Mouse (Mus musculus) urinary bladder, postnatal 25 days (tissue): ENCODE measurements around the gene Pex10.

Experiments
- DNase-seq: peaks from one replicate; pipeline ENCODE4 v3.0.0; 2022; ENCODE audit warnings: low spot score

Pex10 gene

DNA sequence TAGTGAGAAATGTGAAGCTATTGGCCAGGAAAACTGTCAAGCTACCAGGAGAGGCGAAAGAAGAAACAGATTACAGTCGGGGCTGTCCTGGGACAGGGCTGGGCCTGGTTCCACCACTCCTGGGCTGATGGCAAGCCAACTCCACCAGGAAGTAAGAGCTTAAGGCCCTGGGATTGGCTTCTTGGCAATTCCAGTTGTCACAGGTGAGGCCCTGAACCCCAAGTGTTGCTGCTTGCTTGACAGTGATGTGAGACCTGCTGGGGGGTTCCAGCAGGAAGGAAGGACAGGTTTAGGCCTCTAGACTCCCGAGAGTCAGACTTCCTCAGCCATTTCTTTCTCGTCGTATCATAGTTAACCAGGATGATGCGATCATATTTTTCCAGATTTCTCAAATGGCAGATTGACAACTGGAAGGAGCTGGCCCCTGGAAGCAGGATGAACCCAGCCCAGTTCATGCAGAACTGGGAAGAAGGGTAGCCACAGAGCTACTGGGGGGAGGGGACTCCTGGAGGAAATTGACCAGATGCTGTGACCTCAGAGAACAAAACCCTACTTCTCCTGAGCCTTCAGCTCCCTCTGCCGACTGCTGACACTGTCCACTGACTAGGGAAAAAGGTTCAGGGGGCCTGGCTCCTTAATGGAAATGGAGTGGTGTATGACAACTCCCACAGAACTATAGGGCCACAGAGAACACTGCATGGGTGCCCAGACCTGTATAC, 26.8 kb downstream of the Pex10 start:
- DNase-seq: no peak

DNA sequence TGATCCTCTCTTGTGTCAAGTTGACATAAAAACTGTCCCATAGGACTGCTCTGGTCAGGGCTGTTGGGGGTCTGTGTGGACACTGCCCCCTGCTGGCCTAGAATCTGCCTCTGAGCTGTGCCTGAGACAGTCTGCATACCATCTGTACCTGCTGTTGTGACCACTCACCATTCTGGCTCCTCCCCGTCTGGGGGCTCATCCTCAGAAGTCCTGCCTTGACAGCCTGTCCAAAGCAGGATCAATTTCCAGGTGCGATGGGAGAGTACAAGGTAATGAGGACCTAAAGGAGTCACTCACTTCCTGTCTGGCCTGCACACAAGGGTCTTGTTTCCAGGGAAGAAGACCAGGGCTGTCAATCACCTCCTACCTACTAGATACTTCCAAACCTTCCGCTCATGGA, 27.7 kb downstream of the Pex10 start:
- peak; percentile 53 for DNase-seq

DNA sequence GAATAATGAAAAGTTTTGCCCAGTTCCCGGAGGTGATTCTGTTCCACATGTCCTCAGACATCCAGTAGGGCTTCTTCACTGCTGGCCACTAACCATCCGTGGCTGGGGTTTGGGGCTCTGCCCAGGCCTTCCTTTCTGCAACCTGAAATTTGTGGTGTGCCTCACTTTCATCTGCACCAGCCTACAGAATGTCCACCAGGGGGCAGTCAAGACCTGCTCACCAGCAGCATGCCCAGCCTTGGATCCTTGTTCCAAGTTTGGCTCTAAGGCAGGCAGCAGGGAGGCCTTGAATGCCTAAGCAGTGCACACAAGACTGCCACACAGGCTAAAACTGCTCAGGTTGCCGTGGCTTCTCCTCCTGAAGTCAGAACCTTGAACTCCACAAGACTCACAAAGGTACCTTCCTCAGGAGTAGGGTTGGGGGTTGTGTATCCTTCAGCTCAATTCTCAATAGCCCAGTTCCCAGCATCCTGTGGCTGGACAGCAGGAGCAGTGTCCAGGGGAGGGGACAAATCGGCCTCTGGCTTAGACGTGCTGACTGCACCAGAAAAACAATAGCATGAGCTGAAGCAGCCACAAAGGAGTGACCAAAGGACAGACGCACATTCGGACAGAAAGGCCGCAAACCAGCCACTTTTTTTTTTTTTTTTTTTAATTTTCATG, 28.6 kb downstream of the Pex10 start:
- DNase-seq: peak; percentile 83

DNA sequence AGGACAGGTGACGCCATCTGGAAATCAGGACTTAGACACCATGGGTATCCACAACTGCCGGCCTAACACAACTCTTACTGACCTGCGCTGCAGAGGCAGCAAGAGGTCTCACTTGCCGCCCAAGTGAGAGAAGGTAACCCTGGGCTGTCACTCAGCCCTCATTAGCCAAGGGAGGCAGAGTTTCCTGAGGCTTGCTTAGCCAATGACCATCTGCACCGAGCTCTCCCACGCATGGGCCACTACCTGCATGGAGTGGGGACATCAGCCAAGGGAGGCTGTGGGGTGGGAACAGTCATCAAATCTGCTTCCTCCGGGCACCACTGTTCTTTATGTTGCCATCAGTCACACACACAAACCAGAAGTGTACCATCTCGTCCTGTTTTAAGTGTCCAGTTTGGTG, 29.2 kb downstream of the Pex10 start:
- DNase-seq: no peak

DNA sequence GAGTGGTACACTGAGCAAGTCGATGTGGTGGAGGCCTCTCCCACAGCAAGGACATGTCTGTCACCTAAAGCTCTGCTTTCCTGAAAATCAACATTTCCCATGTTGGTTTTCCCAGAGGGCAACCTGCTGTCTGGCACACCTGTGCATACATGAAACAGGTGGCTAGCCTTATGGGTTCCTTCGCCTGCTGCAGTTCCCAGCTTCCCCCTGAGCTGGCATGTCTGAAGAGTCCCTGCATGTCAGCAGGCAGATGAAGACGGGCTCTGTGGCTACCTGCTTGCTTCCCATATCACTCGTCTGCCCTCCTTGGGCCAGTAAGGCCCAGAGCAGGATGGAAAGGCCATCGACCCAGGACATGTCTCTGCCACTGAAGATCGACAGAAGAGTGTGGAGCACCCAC, 30.6 kb downstream of the Pex10 start:
- DNase-seq: no peak

DNA sequence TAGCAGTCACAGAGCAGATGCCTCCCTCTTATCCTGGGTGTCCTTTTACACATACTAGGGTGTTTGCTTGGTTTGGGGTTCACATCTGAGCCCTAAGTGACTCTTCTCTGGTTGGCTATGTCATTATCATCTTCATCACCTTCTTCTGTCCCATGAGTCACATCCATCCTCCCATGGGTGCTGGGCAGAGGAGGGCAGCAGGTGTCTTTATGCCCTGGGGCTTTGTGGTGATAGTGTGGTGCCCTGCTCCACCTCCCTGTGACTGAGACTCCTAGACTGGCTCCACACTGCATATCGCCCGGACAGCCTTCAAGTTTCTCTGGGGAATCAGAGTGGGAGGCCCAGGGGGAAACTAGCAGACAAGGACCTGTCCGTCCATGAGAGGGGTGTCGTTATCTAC, 31.8 kb downstream of the Pex10 start:
- no peak for DNase-seq

DNA sequence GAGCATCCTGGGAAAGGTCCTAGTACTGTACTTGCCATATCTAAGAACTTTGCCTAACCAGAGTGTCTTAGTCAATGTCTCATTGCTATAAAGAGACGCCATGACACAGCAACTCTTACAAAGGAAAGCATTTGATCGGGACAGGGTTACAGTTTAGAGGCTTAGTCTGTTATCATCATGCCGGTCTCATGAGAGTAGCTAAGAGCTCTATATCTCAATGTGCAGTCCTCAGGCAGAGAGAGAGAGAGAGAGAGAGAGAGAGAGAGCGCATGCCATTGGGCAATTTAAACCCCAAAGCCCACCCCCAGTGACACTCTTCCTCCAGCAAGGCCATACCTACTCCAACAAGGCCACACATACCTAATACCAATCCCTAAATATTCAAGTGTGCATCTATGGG, 41.1 kb downstream of the Pex10 start:
- DNase-seq: no peak

DNA sequence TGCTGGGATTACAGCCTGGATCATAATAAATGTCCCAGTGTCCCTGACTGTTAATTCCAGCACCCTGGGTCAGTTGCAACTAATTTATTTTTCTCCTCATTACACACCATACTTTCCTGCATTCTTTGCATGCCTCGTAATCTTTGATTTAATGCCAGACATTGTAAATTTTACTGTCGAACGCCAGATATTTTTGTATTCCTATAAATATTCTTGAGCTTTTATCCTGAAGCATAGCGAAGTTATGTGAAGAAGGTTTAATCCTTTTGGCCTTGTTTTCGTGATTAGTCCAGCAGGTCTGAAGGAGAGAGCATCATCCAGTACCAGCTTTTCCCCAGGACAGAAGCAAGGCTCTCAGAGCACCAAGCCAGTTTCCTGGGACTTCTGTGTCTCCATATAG, 42.7 kb downstream of the Pex10 start:
- DNase-seq: no peak

DNA sequence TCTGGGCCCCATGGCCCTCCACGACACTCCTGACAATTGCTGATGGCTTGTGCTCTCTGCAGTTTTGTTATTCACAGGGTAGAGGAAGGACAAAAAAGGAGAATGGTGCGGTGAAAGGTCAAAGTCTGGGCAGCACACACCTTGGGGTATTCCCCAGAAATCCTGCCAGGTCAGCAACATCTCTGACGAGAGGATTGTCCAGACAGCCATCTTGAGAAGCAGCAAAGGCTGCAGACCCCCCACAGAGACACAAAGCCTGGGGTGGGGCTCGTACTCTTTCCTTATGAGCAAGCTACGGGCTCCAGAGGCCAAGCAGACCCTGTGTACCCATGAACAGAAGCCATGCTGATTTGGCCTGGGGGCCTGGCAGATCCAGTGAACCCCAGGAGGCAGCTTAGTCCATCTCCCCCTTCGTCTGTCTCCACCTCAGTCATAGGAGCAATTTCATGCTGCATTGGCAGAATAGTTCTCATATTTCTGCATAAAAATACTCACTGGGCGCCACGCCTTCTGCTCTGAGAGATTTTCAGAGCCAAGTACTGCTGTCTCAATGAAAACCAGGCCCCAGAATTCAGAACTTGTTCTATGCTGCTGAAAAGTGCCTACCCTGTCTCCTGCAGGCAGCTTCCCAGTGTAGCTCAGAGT, 47.1 kb downstream of the Pex10 start:
- no peak for DNase-seq

DNA sequence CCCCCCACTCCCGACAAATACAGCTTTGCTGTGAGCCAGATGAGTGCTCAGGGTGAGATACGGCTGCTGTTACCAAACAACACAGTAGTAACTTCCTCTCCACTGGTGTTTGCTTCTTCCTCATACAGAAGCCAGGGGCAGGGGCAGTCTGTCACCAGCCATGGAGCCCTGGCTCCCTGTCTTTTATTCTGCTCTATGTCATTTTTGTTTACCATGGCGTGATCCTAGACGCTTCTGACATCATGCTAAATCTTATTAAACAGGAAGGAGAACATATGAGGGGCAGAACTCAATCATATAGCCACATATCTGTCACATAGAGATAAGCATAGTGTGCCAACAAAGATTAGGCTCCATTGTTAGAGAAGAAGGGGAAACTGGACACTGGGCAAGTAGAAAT, 49.8 kb downstream of the Pex10 start:
- DNase-seq: no peak

DNA sequence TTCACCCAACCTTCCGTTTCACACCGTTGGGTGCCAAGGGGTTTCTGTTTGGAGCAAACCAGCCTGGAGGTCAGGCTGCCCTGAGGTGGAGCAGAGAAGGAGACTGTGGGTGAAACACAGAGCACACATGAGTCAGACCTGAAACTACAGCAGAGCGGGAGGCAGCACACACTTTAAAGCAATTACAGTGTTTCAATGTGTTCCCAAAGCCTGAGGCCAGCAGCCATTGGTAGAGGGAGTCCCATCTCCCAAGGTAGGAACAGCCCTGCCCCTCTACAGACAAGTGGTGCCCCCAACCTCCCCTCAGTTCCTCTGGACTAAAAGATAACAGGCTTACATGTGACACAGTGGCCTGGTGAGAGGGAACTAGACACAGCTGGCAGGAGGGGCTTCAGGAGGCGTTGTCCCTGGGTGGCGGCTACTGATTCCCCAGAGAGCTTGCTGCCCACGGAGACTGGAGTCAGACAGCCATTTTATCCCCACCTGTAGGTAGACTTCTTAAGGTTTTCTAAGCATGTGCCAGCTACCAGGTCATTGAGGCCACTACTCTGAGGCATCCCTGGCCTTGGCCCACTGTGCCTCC, 50.7 kb downstream of the Pex10 start:
- no peak for DNase-seq

DNA sequence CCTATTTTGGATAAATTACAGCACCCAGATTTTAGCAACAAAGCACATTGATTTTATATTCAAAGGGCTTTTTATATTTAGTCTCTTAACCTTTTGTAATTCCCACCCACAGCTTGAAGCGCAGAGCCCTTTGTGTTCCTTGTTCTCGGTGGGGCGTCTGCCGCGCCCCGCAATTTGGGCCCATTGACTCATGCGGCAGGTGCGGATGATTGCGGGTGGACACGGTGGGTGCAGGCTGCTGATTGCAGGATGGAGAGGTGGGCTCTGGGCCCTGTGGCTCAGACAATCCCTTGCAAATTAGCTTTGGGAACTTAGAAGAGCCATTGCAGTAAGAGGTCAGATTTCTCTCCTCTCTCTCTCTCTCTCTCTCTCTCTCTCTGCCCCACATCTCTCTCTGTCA, 51.5 kb downstream of the Pex10 start:
- DNase-seq: no peak

DNA sequence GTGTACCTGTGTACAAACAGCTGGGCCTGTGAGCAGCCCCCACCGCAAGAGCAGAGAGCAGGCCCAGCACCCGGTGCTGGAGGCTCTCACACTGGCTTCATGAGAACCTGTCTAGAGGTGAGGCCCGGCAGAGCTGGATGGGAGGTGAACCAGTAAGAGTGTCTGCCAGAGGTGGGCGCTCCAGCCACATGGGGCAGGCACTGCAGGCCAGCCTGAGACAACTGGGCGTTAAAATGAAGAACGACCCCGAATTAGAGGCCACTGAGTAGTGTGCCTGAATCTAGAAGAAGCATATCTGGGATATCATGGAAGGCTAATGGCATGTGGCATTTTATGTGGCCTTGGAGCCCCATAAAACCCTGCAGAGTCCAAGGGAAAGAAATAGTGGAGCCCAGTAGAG, 53.2 kb downstream of the Pex10 start:
- DNase-seq: no peak

DNA sequence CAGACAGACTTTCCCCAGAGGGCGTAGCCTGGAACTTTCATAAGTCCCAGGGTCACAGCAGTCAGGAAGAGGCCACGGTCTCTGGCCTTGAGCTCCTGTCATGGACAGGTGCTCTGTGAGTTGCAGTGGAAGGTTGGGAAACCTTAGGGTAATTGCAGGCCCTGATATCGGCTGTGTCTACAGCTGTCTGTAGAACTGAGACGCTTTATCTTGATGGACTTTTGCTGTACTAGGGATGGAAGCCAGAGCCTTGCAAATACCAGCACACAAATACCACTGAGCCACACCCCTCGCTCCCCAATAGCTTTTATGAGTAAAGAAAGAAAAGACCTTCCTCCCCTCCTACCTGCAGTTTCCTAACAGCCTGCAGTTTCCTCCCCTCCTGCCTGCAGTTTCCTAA, 53.8 kb downstream of the Pex10 start:
- no peak for DNase-seq

DNA sequence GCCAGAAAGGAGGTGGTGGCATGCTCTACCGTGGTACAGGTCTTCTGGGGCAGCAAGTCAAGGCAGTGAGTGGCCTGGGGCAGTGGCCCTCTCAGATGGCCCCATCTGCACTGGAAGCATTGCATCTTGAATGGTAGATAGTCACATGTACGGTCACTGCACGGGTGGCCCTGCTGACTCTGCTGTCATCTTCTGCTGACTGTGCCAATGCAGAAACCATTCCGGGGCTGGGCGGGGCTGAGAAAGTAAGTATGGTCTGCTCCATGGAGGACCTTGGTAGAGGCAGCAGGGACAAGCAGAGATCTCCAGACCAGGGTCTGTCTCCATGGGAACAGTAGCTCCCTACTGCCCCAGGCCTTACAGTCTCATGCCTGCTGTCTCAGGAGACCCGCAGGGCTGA, 54.4 kb downstream of the Pex10 start:
- DNase-seq: no peak
